Mouse (Mus musculus) kidney, embryonic 16.5 days (tissue): ENCODE measurements at regions not wholly inside any gene's neighbourhood (a gene's known extent, or its start where the extent isn't known, plus 50 kb on each side); places are given as distances from the start of the nearest gene placed in this dataset.

ENCODE experiments used
- ATAC-seq: fragments of 200-750 bp; cut with Nextera tagmentation; 2 replicates; pipeline ENCODE4 v1.8.0; 2017; ENCODE audit warnings: moderate TSS enrichment; ENCODE audit not compliant: low FRiP score, low TSS enrichment
- H3K27ac ChIP-seq: fragments of 300-500 bp; sonication (generic); 2 replicates; pipeline ENCODE4 v1.5.1; 2014; ENCODE audit warnings: low read length
- H3K27me3 ChIP-seq: fragments of 300-500 bp; sonication (generic); 2 replicates; pipeline ENCODE4 v1.6.1; 2014; ENCODE audit warnings: low read length, control low read depth, mixed read lengths; ENCODE audit not compliant: insufficient read depth
- H3K36me3 ChIP-seq: fragments of 300-500 bp; sonication (generic); 2 replicates; pipeline ENCODE4 v1.6.1; 2014; ENCODE audit warnings: low read length, control low read depth, mixed read lengths; ENCODE audit not compliant: insufficient read depth
- H3K4me1 ChIP-seq: fragments of 300-500 bp; sonication (generic); 2 replicates; pipeline ENCODE4 v1.6.1; 2014; ENCODE audit warnings: low read length, control low read depth, mixed read lengths; ENCODE audit not compliant: insufficient read depth
- H3K4me2 ChIP-seq: fragments of 300-500 bp; sonication (generic); replicated peaks from 2 replicates; pipeline ENCODE4 v1.6.1; 2014; ENCODE audit warnings: low read depth, low read length
- H3K4me3 ChIP-seq: fragments of 300-500 bp; sonication (generic); 2 replicates; pipeline ENCODE4 v1.5.1; 2014; ENCODE audit warnings: mild to moderate bottlenecking, low read length
- H3K9ac ChIP-seq: fragments of 300-500 bp; sonication (generic); replicated peaks from 2 replicates; pipeline ENCODE4 v1.6.1; 2014; ENCODE audit warnings: low read length
- H3K9me3 ChIP-seq: fragments of 300-500 bp; sonication (generic); 2 replicates; pipeline ENCODE4 v1.6.1; 2016; ENCODE audit warnings: low read length, control low read depth
- WGBS: fragments of 180-500 bp; shearing (Covaris S2); extraction: QIAGEN DNeasy Blood & Tissue Kit; methylation state at CpG from one replicate; pipeline ENCODE4 v1.1.7; 2014; 5-methylcytosine and 5-hydroxymethylcytosine counted together

GRCm38 (mm10) chr4:31656111-31656510 lies 307.8 kb upstream of the Map3k7 start:
- H3K4me2 ChIP-seq: no peak overlapping the region
- H3K27me3 ChIP-seq: no peaks in the 10 kb centered on the region
- H3K9ac ChIP-seq: no peak overlapping the region
- no peak overlapping the region for H3K4me3 ChIP-seq
- no peaks in the 10 kb centered on the region for H3K36me3 ChIP-seq
- H3K4me1 ChIP-seq: no peaks in the 10 kb centered on the region
- H3K27ac ChIP-seq: no peak overlapping the region
- WGBS: 90% methylated on average over 8 of the region's 8 CpGs
- no peak for ATAC-seq
- no peaks in the 10 kb centered on the region for H3K9me3 ChIP-seq

- Histone ChIP-seq H3K9ac (no peak overlapping the region), H3K27ac (no peak overlapping the region), H3K4me3 (no peak overlapping the region), H3K27me3 (no peaks in the 10 kb centered on the region), H3K4me2 (no peak overlapping the region), H3K9me3 (no peaks in the 10 kb centered on the region), H3K4me1 (no peaks in the 10 kb centered on the region), H3K36me3 (no peaks in the 10 kb centered on the region)
- ATAC-seq: no peak
- WGBS: 74% methylated on average over 5 of the region's 5 CpGs
These were observed 305.1 kb upstream of the Map3k7 start for GRCm38 (mm10) chr4:31658820-31659219.

GRCm38 (mm10) chr4:31660896-31661295 lies 303.0 kb upstream of the Map3k7 start:
- ATAC-seq: no peak
- Histone ChIP-seq H3K4me3 (no peak overlapping the region), H3K27ac (no peak overlapping the region), H3K27me3 (no peaks in the 10 kb centered on the region), H3K4me1 (no peaks in the 10 kb centered on the region), H3K4me2 (no peak overlapping the region), H3K9ac (no peak overlapping the region), H3K9me3 (no peaks in the 10 kb centered on the region), H3K36me3 (no peaks in the 10 kb centered on the region)
- 33% methylated on average over 4 of the region's 4 CpGs for WGBS

- WGBS: 77% methylated on average over 6 of the region's 6 CpGs
- no peak for ATAC-seq
These were observed 292.2 kb upstream of the Map3k7 start for GRCm38 (mm10) chr4:31671530-31672170.

GRCm38 (mm10) chr4:31672171-31672841 lies 291.6 kb upstream of the Map3k7 start:
- H3K27me3 ChIP-seq: no peaks in the 10 kb centered on the region
- H3K4me2 ChIP-seq: no peak overlapping the region
- H3K36me3 ChIP-seq: no peaks in the 10 kb centered on the region
- whole genome bisulfite sequencing: 89% methylated on average over 9 of the region's 9 CpGs
- no peak overlapping the region for H3K9ac ChIP-seq
- H3K9me3 ChIP-seq: no peaks in the 10 kb centered on the region
- no peak overlapping the region for H3K4me3 ChIP-seq
- no peak overlapping the region for H3K27ac ChIP-seq
- ATAC-seq: no peak
- H3K4me1 ChIP-seq: no peaks in the 10 kb centered on the region

More at GRCm38 (mm10) chr4:31671530-31672170, 292.2 kb upstream of the Map3k7 start:
- Histone ChIP-seq H3K36me3 (no peaks in the 10 kb centered on the region), H3K4me1 (no peaks in the 10 kb centered on the region), H3K9ac (no peak overlapping the region), H3K4me3 (no peak overlapping the region), H3K27ac (no peak overlapping the region), H3K4me2 (no peak overlapping the region), H3K27me3 (no peaks in the 10 kb centered on the region), H3K9me3 (no peaks in the 10 kb centered on the region)

GRCm38 (mm10) chr4:31672842-31673171 lies 291.1 kb upstream of the Map3k7 start:
- WGBS: 83% methylated on average over 2 of the region's 2 CpGs
- no peaks in the 10 kb centered on the region for H3K9me3 ChIP-seq
- ATAC-seq: no peak
- no peaks in the 10 kb centered on the region for H3K27me3 ChIP-seq
- H3K9ac ChIP-seq: no peak overlapping the region
- no peak overlapping the region for H3K27ac ChIP-seq
- H3K4me2 ChIP-seq: no peak overlapping the region
- H3K4me3 ChIP-seq: no peak overlapping the region
- H3K4me1 ChIP-seq: no peaks in the 10 kb centered on the region
- no peaks in the 10 kb centered on the region for H3K36me3 ChIP-seq

GRCm38 (mm10) chr4:31679007-31679590 lies 284.8 kb upstream of the Map3k7 start:
- Histone ChIP-seq H3K9ac (no peak overlapping the region), H3K9me3 (no peaks in the 10 kb centered on the region), H3K4me3 (no peak overlapping the region), H3K27me3 (no peaks in the 10 kb centered on the region), H3K27ac (no peak overlapping the region), H3K36me3 (no peaks in the 10 kb centered on the region), H3K4me2 (no peak overlapping the region), H3K4me1 (no peaks in the 10 kb centered on the region)
- no peak for ATAC-seq
- 89% methylated on average over 13 of the region's 13 CpGs for WGBS

GRCm38 (mm10) chr4:31680958-31681357 lies 282.9 kb upstream of the Map3k7 start:
- 74% methylated on average over 2 of the region's 2 CpGs for whole genome bisulfite sequencing
- no peaks in the 10 kb centered on the region for H3K4me1 ChIP-seq
- no peak for ATAC-seq
- no peaks in the 10 kb centered on the region for H3K27me3 ChIP-seq
- H3K4me3 ChIP-seq: no peak overlapping the region
- no peak overlapping the region for H3K4me2 ChIP-seq
- H3K27ac ChIP-seq: no peak overlapping the region
- H3K36me3 ChIP-seq: no peaks in the 10 kb centered on the region
- H3K9ac ChIP-seq: no peak overlapping the region
- no peaks in the 10 kb centered on the region for H3K9me3 ChIP-seq

GRCm38 (mm10) chr4:31689083-31689482 lies 274.8 kb upstream of the Map3k7 start:
- H3K9ac ChIP-seq: no peak overlapping the region
- no peak for ATAC-seq
- no peak overlapping the region for H3K4me3 ChIP-seq
- no peaks in the 10 kb centered on the region for H3K4me1 ChIP-seq
- 94% methylated on average over 2 of the region's 2 CpGs for WGBS
- no peaks in the 10 kb centered on the region for H3K9me3 ChIP-seq
- H3K27ac ChIP-seq: no peak overlapping the region
- no peak overlapping the region for H3K4me2 ChIP-seq
- H3K27me3 ChIP-seq: no peaks in the 10 kb centered on the region
- no peaks in the 10 kb centered on the region for H3K36me3 ChIP-seq
